Mouse (Mus musculus): ENCODE results near the gene Olfr812. TPM values are rescaled to one million over a fixed set of nuclear protein-coding genes. Genes with fewer than 3 reads are reported as not detected.
"Not testable (repeated sequence)": the region's sequence is repeated elsewhere in the genome, so short reads cannot be mapped to it uniquely, and the experiment has no call there.

The Olfr812 gene
- polyA plus RNA-seq (2016; fragmentation: Nextera tagmentation; extraction: Ambion mirVana), result not detected in 2 replicates

- 65% methylated on average over 1 of the region's 1 CpGs for WGBS
- no peaks in the 10 kb centered on the region for H3K9me3 ChIP-seq
- H3K4me3 ChIP-seq (replicated peaks), result no peak within 1 kb of the TSS
- ATAC-seq (ENCODE audit: insufficient number of reproducible peaks, insufficient read depth, low FRiP score, low TSS enrichment, low read depth), result no peak
- no peaks in the 10 kb centered on the region for H3K27me3 ChIP-seq
- H3K27ac ChIP-seq, result no peak within 1 kb of the TSS
- H3K9ac ChIP-seq (replicated peaks), result no peak within 1 kb of the TSS
- H3K4me1 ChIP-seq (replicated peaks), result no peaks in the 10 kb centered on the region
- H3K36me3 ChIP-seq, result no peaks in the 10 kb centered on the region
- H3K4me2 ChIP-seq, result no peak within 1 kb of the TSS
Observed at GRCm38 (mm10) chr10:129845994-129846393, at the start of gene Olfr812. Olfr812 (minus strand) TSS chr10:129846094.

GRCm38 (mm10) chr10:129885934-129886333 lies 40.0 kb upstream of the Olfr812 start:
- Histone ChIP-seq H3K27me3 (no peaks in the 10 kb centered on the region), H3K9ac (replicated peaks) (no peak overlapping the region), H3K4me3 (replicated peaks) (no peak overlapping the region), H3K4me1 (replicated peaks) (no peaks in the 10 kb centered on the region), H3K27ac (no peak overlapping the region), H3K4me2 (no peak overlapping the region), H3K9me3 (no peaks in the 10 kb centered on the region), H3K36me3 (no peaks in the 10 kb centered on the region)
- WGBS, result 90% methylated on average over 7 of the region's 7 CpGs
- ATAC-seq (ENCODE audit: insufficient number of reproducible peaks, insufficient read depth, low FRiP score, low TSS enrichment, low read depth), result no peak

- H3K27me3 ChIP-seq; ATAC-seq (ENCODE audit: insufficient number of reproducible peaks, insufficient read depth, low FRiP score, low TSS enrichment, low read depth); H3K36me3 ChIP-seq; H3K9ac ChIP-seq (replicated peaks); H3K27ac ChIP-seq; H3K4me1 ChIP-seq (replicated peaks); H3K4me3 ChIP-seq (replicated peaks); H3K4me2 ChIP-seq; H3K9me3 ChIP-seq: not testable (repeated sequence)
- WGBS, result 74% methylated on average over 6 of the region's 6 CpGs
Observed at GRCm38 (mm10) chr10:129885496-129885895, 39.6 kb upstream of the Olfr812 start.

GRCm38 (mm10) chr10:129879751-129880150 lies 33.9 kb upstream of the Olfr812 start, which contains the start of gene Olfr814:
Olfr814 (minus strand) TSS chr10:129879851.
- WGBS, result 57% methylated on average over 1 of the region's 1 CpGs
- H3K27ac ChIP-seq; H3K4me1 ChIP-seq (replicated peaks); H3K4me2 ChIP-seq; H3K36me3 ChIP-seq; H3K9ac ChIP-seq (replicated peaks); ATAC-seq (ENCODE audit: insufficient number of reproducible peaks, insufficient read depth, low FRiP score, low TSS enrichment, low read depth); H3K9me3 ChIP-seq; H3K27me3 ChIP-seq; H3K4me3 ChIP-seq (replicated peaks): not testable (repeated sequence)

- Histone ChIP-seq H3K4me1 (replicated peaks) (no peaks in the 10 kb centered on the region), H3K27me3 (no peaks in the 10 kb centered on the region), H3K36me3 (no peaks in the 10 kb centered on the region), H3K4me3 (replicated peaks) (no peak within 1 kb of the TSS), H3K4me2 (no peak within 1 kb of the TSS), H3K27ac (no peak within 1 kb of the TSS), H3K9ac (replicated peaks) (no peak within 1 kb of the TSS), H3K9me3 (no peaks in the 10 kb centered on the region)
- no peak for ATAC-seq (ENCODE audit: insufficient number of reproducible peaks, insufficient read depth, low FRiP score, low TSS enrichment, low read depth)
Observed at GRCm38 (mm10) chr10:129855067-129855466, 9.2 kb upstream of the Olfr812 start, which contains the start of gene Olfr813. Olfr813 (plus strand) TSS chr10:129855367.

- Histone ChIP-seq H3K9me3 (no peaks in the 10 kb centered on the region), H3K9ac (replicated peaks) (no peak overlapping the region), H3K4me3 (replicated peaks) (no peak overlapping the region), H3K4me2 (no peak overlapping the region), H3K27ac (no peak overlapping the region), H3K27me3 (no peaks in the 10 kb centered on the region), H3K36me3 (no peaks in the 10 kb centered on the region), H3K4me1 (replicated peaks) (no peaks in the 10 kb centered on the region)
- ATAC-seq (ENCODE audit: insufficient number of reproducible peaks, insufficient read depth, low FRiP score, low TSS enrichment, low read depth), result no peak
- WGBS, result 95% methylated on average over 1 of the region's 1 CpGs
Observed at GRCm38 (mm10) chr10:129847343-129847742, 1.4 kb upstream of the Olfr812 start.

- Histone ChIP-seq H3K9ac (replicated peaks) (no peak within 1 kb of the TSS), H3K9me3 (no peaks in the 10 kb centered on the region), H3K27me3 (no peaks in the 10 kb centered on the region), H3K4me3 (replicated peaks) (no peak within 1 kb of the TSS), H3K4me2 (no peak within 1 kb of the TSS), H3K36me3 (no peaks in the 10 kb centered on the region), H3K27ac (no peak within 1 kb of the TSS), H3K4me1 (replicated peaks) (no peaks in the 10 kb centered on the region)
- 83% methylated on average over 4 of the region's 4 CpGs for WGBS
- no peak for ATAC-seq (ENCODE audit: insufficient number of reproducible peaks, insufficient read depth, low FRiP score, low TSS enrichment, low read depth)
Observed at GRCm38 (mm10) chr10:129804296-129804695, 41.6 kb downstream of the Olfr812 start, which contains the start of gene Olfr811. Olfr811 (minus strand) TSS chr10:129804396.

- H3K9me3 ChIP-seq, result no peaks in the 10 kb centered on the region
- H3K9ac ChIP-seq (replicated peaks), result no peak within 1 kb of the TSS
- no peaks in the 10 kb centered on the region for H3K36me3 ChIP-seq
- ATAC-seq (ENCODE audit: insufficient number of reproducible peaks, insufficient read depth, low FRiP score, low TSS enrichment, low read depth), result no peak
- no peak within 1 kb of the TSS for H3K27ac ChIP-seq
- H3K4me1 ChIP-seq (replicated peaks), result no peaks in the 10 kb centered on the region
- no peak within 1 kb of the TSS for H3K4me2 ChIP-seq
- no peaks in the 10 kb centered on the region for H3K27me3 ChIP-seq
- no peak within 1 kb of the TSS for H3K4me3 ChIP-seq (replicated peaks)
Observed at GRCm38 (mm10) chr10:129794817-129795216, 51.1 kb downstream of the Olfr812 start, which contains the start of gene Olfr810. Olfr810 (minus strand) TSS chr10:129794917.

Other genes with a start within 250 kb of the Olfr812 start
- not detected in 2 replicates for gene Olfr796, start 233.5 kb downstream of the Olfr812 start, polyA plus RNA-seq (2016; fragmentation: Nextera tagmentation; extraction: Ambion mirVana)
- not detected in 2 replicates for gene Olfr798, start 218.2 kb downstream of the Olfr812 start, polyA plus RNA-seq (2016; fragmentation: Nextera tagmentation; extraction: Ambion mirVana)
- not detected in 2 replicates for gene Olfr799, start 208.6 kb downstream of the Olfr812 start, polyA plus RNA-seq (2016; fragmentation: Nextera tagmentation; extraction: Ambion mirVana)
- gene Olfr800, start 188.4 kb downstream of the Olfr812 start, polyA plus RNA-seq (2016; fragmentation: Nextera tagmentation; extraction: Ambion mirVana), result not detected in 2 replicates
- gene Olfr801, start 172.2 kb downstream of the Olfr812 start, polyA plus RNA-seq (2016; fragmentation: Nextera tagmentation; extraction: Ambion mirVana), result not detected in 2 replicates
- gene Olfr802, start 157.9 kb downstream of the Olfr812 start, polyA plus RNA-seq (2016; fragmentation: Nextera tagmentation; extraction: Ambion mirVana), result not detected in 2 replicates
- not detected in 2 replicates for gene Olfr803, start 151.8 kb downstream of the Olfr812 start, polyA plus RNA-seq (2016; fragmentation: Nextera tagmentation; extraction: Ambion mirVana)
- not detected in 2 replicates for gene Olfr804, start 142.9 kb downstream of the Olfr812 start, polyA plus RNA-seq (2016; fragmentation: Nextera tagmentation; extraction: Ambion mirVana)
- not detected in 2 replicates for gene Olfr805, start 116.7 kb downstream of the Olfr812 start, polyA plus RNA-seq (2016; fragmentation: Nextera tagmentation; extraction: Ambion mirVana)
- not detected in 2 replicates for gene Olfr806, start 104.2 kb downstream of the Olfr812 start, polyA plus RNA-seq (2016; fragmentation: Nextera tagmentation; extraction: Ambion mirVana)
- not detected in 2 replicates for gene Olfr807, start 88.3 kb downstream of the Olfr812 start, polyA plus RNA-seq (2016; fragmentation: Nextera tagmentation; extraction: Ambion mirVana)
- not detected in 2 replicates for gene Olfr808, start 80.6 kb downstream of the Olfr812 start, polyA plus RNA-seq (2016; fragmentation: Nextera tagmentation; extraction: Ambion mirVana)
- not detected in 2 replicates for gene Olfr809, start 71.5 kb downstream of the Olfr812 start, polyA plus RNA-seq (2016; fragmentation: Nextera tagmentation; extraction: Ambion mirVana)
- gene Olfr810, start 51.2 kb downstream of the Olfr812 start, polyA plus RNA-seq (2016; fragmentation: Nextera tagmentation; extraction: Ambion mirVana), result not detected in 2 replicates
- not detected in 2 replicates for gene Olfr811, start 41.7 kb downstream of the Olfr812 start, polyA plus RNA-seq (2016; fragmentation: Nextera tagmentation; extraction: Ambion mirVana)
- gene Olfr813, start 9.3 kb upstream of the Olfr812 start, polyA plus RNA-seq (2016; fragmentation: Nextera tagmentation; extraction: Ambion mirVana), result not detected in 2 replicates
- not detected in 2 replicates for gene Olfr814, start 33.8 kb upstream of the Olfr812 start, polyA plus RNA-seq (2016; fragmentation: Nextera tagmentation; extraction: Ambion mirVana)
- gene Olfr815, start 59.8 kb upstream of the Olfr812 start, polyA plus RNA-seq (2016; fragmentation: Nextera tagmentation; extraction: Ambion mirVana), result not detected in 2 replicates
- gene Olfr816, start 69.5 kb upstream of the Olfr812 start, polyA plus RNA-seq (2016; fragmentation: Nextera tagmentation; extraction: Ambion mirVana), result not detected in 2 replicates
- gene Olfr818, start 103.0 kb upstream of the Olfr812 start, polyA plus RNA-seq (2016; fragmentation: Nextera tagmentation; extraction: Ambion mirVana), result not detected in 2 replicates
- not detected in 2 replicates for gene Olfr819, start 121.2 kb upstream of the Olfr812 start, polyA plus RNA-seq (2016; fragmentation: Nextera tagmentation; extraction: Ambion mirVana)
- gene Olfr247, start 130.0 kb upstream of the Olfr812 start, polyA plus RNA-seq (2016; fragmentation: Nextera tagmentation; extraction: Ambion mirVana), result not detected in 2 replicates
- gene Gm10310, start 139.0 kb upstream of the Olfr812 start, polyA plus RNA-seq (2016; fragmentation: Nextera tagmentation; extraction: Ambion mirVana), result not detected in 2 replicates
- not detected in 2 replicates for gene Olfr820, start 166.5 kb upstream of the Olfr812 start, polyA plus RNA-seq (2016; fragmentation: Nextera tagmentation; extraction: Ambion mirVana)
- not detected in 2 replicates for gene Olfr821, start 184.3 kb upstream of the Olfr812 start, polyA plus RNA-seq (2016; fragmentation: Nextera tagmentation; extraction: Ambion mirVana)
- not detected in 2 replicates for gene Olfr822, start 225.1 kb upstream of the Olfr812 start, polyA plus RNA-seq (2016; fragmentation: Nextera tagmentation; extraction: Ambion mirVana)